Mouse (Mus musculus) lung, postnatal 36 days (tissue): Measurements from ENCODE around the gene Huwe1.

Experiments used
- DNase-seq: peaks from one replicate; pipeline ENCODE4 v3.0.0; 2022; ENCODE audit warnings: mixed read lengths

Huwe1 gene

DNA sequence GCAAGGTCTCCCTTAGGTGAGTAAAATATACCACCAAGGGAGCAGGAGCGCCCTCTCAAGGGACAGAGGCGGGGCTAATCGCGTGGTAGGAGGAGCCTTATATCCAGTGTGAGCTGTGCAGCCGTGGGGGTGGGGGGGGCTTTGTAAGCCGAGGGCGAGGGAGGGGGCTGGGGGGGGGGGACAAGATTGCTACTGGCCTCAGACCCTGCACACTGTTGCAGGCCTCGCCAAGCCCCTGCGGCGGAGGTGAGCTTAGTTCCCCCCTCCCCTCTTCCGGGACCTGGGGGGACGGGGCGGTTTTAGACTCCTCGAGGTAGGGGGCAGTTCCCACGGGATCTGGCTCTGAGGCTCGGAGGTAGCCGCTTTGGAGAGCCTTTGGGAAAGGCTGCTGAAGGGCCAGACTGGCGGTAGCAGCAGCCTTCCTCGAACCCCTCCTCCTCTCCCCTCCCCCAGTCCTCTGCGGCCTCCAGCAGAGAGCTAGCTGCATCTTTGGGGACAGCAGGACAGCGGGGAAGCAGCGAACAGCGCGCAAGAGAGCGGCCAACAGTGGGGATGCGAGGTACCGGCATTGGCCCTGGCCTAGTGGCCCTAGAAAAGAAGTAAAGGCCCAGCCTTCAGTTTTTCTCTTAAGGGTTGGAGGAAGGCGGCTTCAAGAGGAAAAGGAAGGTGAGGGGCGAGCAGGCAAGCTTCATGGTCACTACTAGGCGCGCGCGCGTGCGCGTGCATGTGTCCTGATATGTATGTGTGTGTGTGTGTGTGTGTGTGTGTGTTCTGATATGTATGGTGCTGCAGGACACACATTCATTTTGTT, at the start of gene Huwe1:
Huwe1 (plus strand) TSS at position 107 of the 811 bp plus-strand sequence.
- peak; percentile 81 for DNase-seq

DNA sequence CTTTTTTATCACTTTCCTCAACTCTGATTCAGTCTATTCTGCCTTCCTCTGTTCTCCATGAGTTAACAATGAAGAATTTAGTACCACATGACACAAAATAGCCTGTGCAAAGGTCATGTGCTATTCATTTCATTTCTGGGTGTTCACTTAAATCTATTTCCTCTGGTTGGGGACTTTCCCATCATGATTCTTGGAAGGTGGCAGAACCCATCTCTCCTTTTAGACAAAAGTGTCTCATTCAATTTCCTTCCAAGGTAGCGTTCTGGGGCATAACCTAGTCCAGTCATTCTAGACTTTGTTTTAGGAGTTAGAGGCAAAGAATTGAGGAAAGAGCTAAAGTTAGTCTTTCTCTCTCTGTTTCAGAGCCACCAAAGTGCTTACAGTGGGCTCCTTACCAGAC, 20.3 kb upstream of the Huwe1 start:
- DNase-seq = no peak

DNA sequence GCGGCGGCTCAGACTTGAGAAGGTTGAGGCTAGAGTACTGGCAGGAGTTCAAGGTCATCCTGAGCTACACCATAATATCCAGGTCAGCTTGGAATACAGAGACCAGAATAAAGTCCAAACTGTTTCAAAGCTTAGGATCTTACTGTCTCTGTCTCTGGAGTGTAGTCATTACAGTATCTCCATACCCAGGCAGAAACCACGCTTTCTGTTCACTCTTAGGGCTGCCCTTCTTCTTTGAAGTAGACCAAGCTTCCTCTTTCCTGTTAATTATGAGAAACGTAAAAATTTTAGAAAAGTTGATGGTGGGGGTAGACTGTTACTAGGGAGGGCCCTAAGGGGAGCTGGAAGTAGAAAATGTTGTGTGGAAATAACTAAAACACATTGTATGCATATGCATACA, 17.7 kb upstream of the Huwe1 start:
- no peak for DNase-seq

DNA sequence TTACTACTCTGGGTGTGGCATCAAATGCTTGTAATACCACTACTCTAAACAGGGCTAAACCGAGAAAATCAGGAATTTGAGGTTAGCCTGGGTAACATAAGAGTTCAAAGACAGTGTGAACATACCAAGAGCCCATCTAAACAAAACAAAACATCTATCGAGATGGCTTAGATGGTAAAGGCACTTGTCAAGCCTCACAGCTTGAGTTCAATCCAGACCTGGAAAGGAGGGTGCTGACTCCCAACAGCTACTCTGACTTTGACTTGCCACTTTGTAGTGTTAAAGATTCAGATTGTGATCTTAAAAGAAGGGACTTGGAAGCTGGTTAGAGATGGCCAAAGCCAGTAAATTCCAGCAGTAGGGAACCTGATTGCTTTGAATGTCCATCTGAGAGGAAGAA, 7.8 kb upstream of the Huwe1 start:
- no peak for DNase-seq

DNA sequence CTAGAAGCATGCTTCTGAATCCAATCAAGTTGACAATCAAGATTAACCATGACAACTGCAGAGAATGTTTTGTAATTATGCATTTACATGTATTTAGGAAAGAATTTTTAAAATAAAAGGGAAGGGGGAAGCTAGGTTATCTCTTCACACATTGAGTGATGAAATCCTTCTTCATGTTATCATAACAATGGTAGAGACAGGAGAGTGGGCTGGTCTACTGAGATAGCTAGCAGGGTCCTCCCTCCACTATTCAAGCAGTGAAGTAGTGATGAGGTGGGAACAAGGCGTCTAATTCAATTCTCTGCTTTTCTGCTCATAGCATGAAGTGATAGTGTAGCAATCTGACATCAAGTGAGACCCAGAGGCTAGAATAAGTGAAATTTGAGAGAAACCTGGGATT, 2.6 kb upstream of the Huwe1 start:
- DNase-seq = no peak

DNA sequence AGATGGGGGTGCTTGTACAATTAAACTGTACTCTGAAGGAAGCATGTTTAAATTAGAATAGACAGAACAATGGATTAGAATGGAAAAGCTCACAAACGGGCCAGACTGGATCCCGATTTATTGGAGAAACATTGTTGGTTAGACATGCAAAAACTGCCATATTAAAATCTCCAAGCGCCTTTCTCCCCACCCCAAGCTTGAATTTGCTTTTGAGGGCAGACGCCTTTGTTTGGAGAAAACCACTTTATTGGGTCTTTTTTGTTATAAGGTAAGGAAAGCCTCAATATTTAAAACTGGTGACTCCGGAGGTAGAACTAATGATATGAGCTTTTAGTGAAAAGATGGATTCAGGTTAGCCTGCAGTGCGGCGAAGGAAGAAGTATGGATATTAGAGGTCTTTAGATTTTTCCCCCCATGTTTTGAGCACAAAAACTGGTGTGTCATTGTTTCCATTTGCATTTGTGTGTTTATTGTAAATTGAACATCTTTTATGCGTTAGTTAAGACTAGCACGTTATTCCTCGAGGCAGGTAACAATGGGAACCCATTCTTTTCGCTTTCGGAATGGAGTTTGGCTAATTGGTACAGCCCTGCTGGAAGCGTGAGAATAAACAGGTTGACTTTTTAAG, 1.8 kb downstream of the Huwe1 start:
- no peak for DNase-seq

DNA sequence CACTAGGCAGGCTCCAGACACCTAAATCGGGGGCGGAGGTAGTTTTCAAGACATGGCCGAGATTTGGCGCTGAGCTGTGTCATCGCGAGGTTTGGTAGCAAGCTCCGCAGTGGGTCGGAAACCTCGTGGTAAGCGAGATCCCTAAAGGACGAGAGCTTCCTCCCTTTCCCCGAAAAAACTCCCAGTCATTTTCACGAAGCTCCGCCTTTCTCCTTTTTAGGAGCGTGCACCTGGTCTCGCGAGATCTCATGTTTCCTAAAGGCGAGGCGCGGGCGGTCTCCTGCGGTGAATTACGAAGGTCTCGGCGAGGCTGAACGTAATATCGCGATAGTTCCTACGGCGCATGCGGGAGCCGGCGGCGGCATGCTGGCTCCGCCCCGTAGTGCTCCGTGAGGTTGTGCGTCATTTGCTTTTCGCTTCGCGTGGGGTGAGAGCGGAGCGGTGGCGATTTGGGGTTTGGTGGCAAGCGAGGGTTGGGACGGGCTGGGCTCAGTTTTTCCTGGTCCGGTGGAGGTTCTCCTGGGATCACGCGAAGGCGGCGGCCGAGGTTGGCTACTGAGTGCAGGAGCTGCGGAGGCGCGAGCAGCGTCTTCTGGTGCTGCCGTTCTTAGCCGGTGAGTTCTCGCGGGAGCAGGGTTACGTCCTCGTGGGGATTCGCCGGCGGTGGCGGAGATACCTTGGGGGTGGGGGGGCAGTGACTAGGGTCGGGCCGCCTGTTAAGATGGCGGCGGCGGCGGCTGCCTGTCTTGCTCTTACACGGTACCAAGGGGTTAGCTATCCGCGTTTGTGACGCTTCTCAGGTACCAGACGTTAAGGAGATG, 2.6 kb downstream of the Huwe1 start:
- DNase-seq = peak; percentile 97

DNA sequence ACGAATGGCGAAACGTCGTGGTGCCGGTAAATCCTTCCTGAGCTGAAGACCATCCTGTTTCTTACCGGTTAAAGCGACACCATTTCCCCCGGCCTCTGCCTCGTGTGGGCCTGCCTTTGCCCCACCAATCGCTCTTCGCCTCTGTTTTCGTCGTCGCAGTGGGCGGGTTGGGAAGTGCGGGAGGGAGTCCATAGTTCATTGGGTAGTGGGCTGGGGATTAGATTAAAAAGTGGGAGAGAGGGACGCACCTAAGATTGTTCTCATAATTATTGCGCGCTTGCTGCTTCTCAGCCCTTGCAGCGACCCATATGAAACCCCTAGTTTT, 3.1 kb downstream of the Huwe1 start:
- DNase-seq = peak; percentile 49

DNA sequence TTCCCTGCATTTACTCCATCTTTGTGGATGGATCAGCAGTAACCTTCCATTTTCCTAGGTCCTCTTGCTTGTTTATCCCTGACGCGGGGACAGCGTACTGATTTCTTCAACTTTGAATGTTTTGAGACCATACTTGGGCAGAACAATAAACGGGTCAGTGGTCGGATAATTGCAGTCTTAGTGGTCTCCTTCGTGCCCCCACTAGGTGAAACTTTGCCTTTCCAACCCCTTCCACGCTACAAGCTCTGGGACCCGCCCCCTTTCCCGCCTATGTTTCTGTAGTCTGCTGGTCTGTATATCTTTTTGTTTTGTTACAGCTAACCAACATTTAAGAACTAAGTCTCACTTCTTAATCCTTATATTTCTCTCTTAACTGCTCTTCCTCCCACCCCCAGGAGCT, 3.8 kb downstream of the Huwe1 start:
- DNase-seq = no peak

DNA sequence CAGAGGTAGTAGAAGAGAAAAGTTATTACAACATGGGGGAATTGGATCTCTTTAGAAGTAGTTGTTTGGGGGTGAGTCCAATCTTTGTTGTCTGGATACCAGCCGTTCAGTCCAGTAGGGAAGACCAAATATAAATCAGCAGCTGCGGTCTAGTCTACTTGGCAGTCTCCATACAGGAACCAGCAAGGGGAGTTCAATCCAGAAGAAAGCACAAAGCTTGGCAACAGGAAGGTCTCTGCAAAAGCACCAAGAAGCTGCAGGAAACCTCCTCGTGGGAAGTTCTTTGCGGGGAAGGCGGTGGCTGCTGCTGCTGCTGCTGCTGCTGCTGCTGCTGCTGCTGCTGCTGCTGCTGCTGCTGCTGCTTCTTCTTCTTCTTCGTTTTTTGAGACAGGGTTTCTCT, 10.9 kb downstream of the Huwe1 start:
- DNase-seq = no peak

DNA sequence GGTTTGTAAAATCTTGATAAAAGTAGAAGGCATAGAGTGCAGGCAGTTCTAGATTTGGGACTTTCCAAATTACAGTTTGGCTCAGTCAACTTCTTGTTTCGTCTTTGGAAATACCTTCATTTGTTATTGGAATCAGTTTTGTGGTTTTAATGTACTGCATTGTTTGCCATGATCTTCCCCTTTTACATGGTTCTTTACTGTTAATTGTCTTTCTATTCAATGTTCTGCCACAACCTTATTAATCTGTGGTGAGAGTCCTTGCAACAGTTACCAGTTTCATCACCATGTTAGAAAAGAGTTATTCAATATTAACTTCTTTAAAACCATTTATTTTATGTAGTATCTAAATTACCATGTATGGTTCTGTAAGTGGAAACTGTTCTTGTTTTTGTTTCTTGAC, 13.0 kb downstream of the Huwe1 start:
- DNase-seq = no peak

DNA sequence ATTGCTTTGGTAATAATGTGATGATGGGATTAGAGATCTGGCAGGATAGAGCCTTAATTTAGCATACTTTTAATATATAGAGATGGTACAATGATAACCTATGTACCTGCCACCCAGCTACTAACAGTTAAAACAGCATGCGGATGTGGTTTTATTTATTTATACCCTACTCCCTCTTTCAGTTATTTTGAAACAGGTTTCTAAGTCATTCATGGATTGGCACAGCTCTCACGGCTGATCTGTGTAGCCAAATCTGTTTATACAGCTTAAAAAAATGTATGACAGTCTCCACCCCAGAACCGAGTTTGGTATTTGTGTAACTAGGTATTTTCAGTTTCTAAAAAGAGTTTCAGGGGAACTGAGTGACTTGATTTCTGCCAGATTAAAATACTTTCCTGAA, 17.1 kb downstream of the Huwe1 start:
- DNase-seq = no peak

DNA sequence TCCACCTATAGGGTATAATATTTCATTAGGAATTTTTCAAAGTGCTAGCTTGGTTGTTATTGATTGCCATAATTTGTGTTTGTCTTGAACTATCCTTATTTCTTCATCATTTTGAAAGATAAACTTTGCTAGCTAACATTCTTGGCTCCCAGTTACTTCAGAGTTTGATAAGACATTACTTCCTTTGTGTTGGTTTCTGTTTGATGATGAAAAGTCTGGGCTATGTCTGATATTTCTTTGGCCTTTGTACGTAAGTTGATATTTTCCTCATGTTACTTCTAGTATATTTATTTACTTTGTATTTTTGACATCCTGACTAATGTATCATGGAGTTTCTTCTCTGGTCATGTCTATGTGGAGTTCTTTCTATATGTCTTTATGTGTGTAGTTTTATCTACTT, 28.4 kb downstream of the Huwe1 start:
- no peak for DNase-seq

DNA sequence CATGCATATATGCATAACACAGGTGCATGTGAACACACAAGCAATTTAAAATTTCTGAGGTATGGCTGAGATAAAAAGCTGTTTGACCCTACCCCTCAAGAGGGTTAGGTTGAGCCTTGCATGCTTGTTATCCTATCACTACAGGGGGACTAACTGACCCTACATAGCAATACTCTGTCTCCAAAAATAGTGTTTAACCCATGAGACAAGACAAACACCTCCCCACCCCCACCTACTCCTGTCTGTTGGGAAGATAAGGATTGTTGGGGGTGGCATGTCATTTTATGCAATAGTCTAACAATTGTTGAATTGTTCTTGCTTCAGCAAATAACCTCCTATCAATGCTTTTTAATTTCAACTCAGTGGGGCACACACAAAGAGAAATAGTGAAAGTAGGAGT, 30.7 kb downstream of the Huwe1 start:
- no peak for DNase-seq

DNA sequence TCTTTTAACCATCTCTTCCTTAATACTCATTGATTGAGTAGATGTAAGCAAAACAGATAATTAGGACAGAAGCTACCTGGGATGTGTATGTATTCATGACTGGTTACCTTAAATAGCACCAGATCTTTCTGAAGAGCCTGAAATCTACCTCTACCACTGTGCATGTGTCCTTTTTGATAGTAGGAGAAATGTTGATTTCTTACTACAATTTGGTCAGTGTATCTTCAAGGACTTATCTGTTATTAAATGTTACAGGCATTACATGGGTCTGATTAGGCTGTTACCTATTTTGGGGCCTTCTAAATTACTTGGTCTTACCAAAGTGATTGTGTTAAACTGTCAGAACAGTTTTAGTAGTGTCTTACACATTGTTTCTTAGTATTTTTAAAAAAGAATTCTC, 32.4 kb downstream of the Huwe1 start:
- no peak for DNase-seq

DNA sequence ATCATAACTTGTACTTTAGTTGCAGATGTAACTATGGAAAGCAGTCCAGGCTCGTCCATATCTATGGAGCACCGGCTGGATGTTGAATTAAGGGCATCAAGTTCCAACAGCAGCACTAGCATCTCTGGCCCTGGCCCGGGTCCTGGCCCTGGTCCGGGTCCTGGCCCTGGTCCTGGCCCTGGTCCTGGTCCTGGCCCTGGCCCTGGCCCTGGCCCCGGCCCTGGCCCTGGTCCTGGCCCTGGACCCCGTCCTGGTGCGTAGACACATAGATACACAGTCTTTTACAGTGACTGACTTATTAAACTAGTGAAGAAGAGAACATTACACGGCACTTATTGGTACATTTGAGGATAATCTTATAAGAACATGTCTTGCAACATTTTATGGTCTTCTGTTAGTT, 58.8 kb downstream of the Huwe1 start:
- no peak for DNase-seq

DNA sequence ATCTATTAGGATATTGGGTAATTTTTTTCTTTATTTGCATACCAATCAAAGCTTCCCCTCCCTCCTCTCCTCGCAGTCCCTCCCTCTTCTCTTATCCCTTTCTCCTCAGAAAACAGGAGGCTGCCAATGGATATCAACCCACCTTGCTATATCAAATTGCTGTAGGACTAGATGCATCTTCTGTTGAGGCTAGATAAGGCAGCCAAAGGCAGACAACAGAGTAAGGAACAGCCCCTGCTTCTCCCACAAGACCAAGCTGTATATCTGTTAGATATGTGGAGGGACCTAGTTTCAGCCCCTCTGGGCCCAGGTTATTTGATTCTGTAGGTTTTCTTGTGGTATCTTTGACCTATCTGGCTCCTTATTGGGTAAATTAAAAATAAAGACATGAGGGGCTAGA, 110.1 kb downstream of the Huwe1 start:
- no peak for DNase-seq

DNA sequence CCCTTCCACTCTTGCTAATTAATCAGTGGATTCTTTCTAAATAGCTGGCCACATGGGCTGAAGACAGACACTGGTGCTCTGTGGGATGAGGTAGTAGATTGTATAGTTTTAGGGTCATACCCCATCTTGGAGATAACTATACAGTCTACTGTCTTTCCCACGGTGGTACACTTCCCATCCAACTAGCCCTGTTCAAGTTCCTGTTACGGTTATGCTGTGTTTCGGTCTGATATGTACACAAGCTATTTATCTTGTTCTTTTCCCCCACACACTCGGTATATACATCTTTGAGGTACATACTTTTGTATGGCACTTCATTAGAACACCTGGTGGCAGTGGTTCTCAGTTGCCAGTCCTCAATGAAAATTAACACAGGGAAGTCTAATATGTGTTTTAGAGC, 111.7 kb downstream of the Huwe1 start:
- DNase-seq = no peak

DNA sequence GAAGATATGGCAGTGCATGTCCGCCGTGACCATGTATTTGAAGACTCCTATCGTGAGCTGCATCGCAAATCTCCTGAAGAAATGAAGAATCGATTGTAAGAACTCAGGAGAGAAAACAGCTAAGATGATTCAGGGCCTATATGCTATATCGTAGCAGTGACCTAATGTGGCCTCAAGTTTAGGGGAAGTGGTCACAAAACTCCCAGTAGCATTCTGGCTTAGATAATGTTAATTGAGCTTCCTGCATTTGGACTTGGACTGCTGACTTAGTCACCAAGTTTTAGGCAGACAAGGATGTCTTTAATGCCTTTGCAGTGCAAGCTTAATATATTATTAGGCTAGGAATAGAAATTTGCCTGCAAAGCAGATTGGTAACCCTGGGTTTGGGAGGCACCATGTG, 128.8 kb downstream of the Huwe1 start:
- no peak for DNase-seq

DNA sequence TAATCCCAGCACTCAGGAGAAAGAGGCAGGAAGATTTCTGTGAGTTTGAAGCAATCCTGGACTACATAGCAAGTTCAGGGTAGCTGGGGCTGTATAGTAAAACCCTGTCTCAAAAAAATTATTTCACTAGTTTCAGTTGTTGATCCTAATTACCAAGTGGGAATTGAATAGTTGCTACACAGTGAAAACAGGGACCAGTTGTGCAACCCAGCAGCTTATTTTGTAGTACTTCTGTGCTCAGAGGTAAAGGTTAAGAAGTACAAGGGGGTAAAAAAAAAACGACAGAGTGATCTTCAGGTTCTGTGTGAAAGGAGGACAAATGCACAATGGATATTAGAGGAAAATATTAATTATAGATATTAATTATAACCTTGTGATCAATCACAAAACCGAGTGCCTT, 138.2 kb downstream of the Huwe1 start:
- DNase-seq = no peak

DNA sequence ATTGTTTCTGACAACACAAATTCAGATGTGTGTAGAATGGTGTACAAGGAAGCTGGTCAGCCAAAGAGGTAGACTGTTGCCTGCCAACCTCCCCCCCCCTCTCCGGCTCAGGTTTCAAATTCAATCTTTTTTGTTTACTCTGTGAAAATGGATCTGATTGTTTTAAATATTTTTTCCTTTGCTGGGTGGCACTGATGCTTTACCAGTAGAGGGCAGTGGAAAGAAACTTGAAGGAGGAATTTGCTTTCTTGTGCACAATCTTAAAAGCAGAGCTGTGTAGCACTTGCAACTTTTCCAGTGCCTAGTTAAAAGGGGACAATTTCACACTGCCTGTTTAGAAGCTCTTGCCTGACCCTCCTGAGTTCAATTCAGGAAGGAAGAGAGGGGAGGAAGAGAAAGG, 146.4 kb downstream of the Huwe1 start:
- DNase-seq = peak; percentile 34

DNA sequence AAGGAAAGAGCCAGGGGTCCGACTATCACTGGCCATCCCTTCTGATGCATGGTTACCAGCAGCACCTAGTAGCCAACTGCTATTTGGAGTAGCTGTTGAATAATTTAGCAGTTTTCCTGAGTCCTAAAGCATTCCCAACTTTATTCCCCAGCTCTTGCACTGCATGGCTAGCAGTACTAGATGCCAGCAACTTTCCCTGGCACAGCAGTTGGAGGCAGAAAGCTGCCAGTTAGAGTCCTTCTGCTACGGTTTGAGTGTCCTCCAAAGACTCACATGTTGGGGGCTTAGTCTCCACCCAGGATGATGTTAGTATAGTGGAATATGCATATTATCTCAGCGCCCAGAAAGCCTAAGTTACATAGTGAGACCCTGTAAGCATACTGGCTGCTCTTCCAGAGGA, 147.2 kb downstream of the Huwe1 start:
- DNase-seq = no peak

DNA sequence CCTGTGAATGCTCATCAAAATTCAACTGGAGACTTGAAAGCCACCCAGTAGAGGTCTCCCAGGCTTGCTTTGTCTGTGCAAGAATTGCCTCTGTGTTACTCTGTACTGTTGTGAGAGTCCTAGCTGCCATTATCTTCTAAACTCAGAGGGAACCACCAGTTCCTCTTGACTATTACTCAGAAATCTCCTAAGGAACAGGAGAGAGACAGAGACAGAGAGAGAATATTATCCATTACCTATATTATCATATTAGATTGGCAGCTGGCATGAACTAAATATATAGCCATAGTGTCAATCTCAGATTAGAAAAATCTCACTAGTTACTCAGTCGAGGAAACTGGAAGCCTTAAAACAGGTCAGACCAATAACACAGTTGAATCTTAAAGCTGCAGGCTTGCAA, 149.6 kb downstream of the Huwe1 start:
- DNase-seq = no peak

DNA sequence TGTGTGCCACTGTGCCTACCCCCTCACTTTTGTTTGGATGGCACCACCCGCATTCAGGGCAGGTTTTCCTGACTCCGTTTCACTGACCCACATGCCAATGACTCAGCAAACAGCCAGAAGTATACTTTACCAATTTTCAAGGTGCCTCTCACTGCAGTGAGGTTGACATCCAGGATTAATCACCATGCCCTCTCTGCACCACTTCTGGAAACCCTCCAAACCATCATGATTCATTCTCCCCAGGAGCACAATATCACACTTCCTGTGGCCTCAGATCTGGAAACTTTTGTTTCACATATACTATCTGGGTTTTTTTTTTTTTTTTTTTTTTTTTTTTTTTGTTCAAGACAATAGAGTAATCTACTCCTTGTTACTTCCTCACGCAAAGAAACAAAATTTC, 150.6 kb downstream of the Huwe1 start:
- peak; percentile 10 for DNase-seq
